Mouse (Mus musculus) MEL (cell line): ENCODE results near the gene Rcan1. TPM values are rescaled to one million over a fixed set of nuclear protein-coding genes. Genes with fewer than 3 reads are reported as not detected.

Experiments
- DNase-seq: peaks from one replicate; pipeline ENCODE4 v3.0.0; 2011; ENCODE audit warnings: low read depth, low spot score
- H3K27ac ChIP-seq: 2 replicates; pipeline ENCODE4 v1.5.1; 2012; ENCODE audit warnings: low read depth, mild to moderate bottlenecking, control low read depth, low read length, moderate library complexity; ENCODE audit not compliant: control insufficient read depth
- H3K27me3 ChIP-seq, 2 experiments: fragments of 150-350 bp in 1 of 2; sonication (generic) in 1 of 2; 2 replicates each; pipeline ENCODE4 v1.6.1; 2012; ENCODE audit warnings: low read length in 2 of 2, mild to moderate bottlenecking in 2 of 2, improper control_type of control experiment in 1 of 2, moderate library complexity in 1 of 2; ENCODE audit not compliant: insufficient read depth in 2 of 2, control insufficient read depth in 1 of 2
- H3K36me3 ChIP-seq, 2 experiments: 2 replicates each; pipeline ENCODE4 v1.6.1; 2012 to 2014; ENCODE audit warnings: low read length in 2 of 2, improper control_type of control experiment in 1 of 2, inconsistent platforms in 1 of 2, mild to moderate bottlenecking in 1 of 2; ENCODE audit not compliant: insufficient read depth in 2 of 2, control insufficient read depth in 1 of 2
- H3K4me1 ChIP-seq, 2 experiments: fragments of 150-350 bp in 1 of 2; sonication (generic) in 1 of 2; 2 replicates each; pipeline ENCODE4 v1.6.1; 2012; ENCODE audit warnings: low read length in 2 of 2, improper control_type of control experiment in 1 of 2, mild to moderate bottlenecking in 1 of 2; ENCODE audit not compliant: insufficient read depth in 2 of 2, control insufficient read depth in 1 of 2
- H3K4me3 ChIP-seq, 2 experiments: fragments of 150-350 bp in 1 of 2; sonication (generic) in 1 of 2; 2 replicates each; pipeline ENCODE4 v1.5.1; 2012; ENCODE audit warnings: low read depth in 2 of 2, low read length in 2 of 2, mild to moderate bottlenecking in 2 of 2, moderate library complexity in 2 of 2, control low read depth in 1 of 2, improper control_type of control experiment in 1 of 2; ENCODE audit not compliant: control insufficient read depth in 1 of 2, insufficient read depth in 1 of 2
- H3K79me2 ChIP-seq: 2 replicates; pipeline ENCODE4 v1.6.1; 2012; ENCODE audit warnings: mild to moderate bottlenecking, low read length, moderate library complexity; ENCODE audit not compliant: control insufficient read depth, poor library complexity, insufficient read depth
- H3K9ac ChIP-seq: 2 replicates; pipeline ENCODE4 v1.6.1; 2012; ENCODE audit warnings: low read depth, mild to moderate bottlenecking, control low read depth, low read length, moderate library complexity; ENCODE audit not compliant: control insufficient read depth, poor library complexity, severe bottlenecking
- H3K9me3 ChIP-seq: fragments of 150-350 bp; sonication (generic); replicated peaks from 2 replicates; pipeline ENCODE4 v1.6.1; 2012; ENCODE audit warnings: mild to moderate bottlenecking, low read length, improper control_type of control experiment, moderate library complexity; ENCODE audit not compliant: insufficient read depth
- BHLHE40 ChIP-seq: IDR thresholded peaks from 2 replicates; pipeline ENCODE4 v1.6.1; 2012; ENCODE audit warnings: low read depth, mild to moderate bottlenecking, inconsistent platforms, low read length, improper control_type of control experiment, borderline replicate concordance
- CHD2 ChIP-seq: IDR thresholded peaks from 2 replicates; pipeline ENCODE4 v1.6.1; 2011; ENCODE audit warnings: low read length, improper control_type of control experiment
- CTCF ChIP-seq, 3 experiments: IDR thresholded peaks in 2 of 3; conservative IDR thresholded peaks in 1 of 3; 2 replicates each; pipeline ENCODE4 v1.5.1; 2011 to 2012; ENCODE audit warnings: low read length in 3 of 3, low read depth in 2 of 3, mild to moderate bottlenecking in 2 of 3, improper control_type of control experiment in 1 of 3, inconsistent platforms in 1 of 3, mixed read lengths in 1 of 3, moderate library complexity in 1 of 3; ENCODE audit not compliant: control insufficient read depth in 1 of 3, insufficient read depth in 1 of 3, poor library complexity in 1 of 3, severe bottlenecking in 1 of 3
- E2F4 ChIP-seq: IDR thresholded peaks from 2 replicates; pipeline ENCODE4 v1.6.1; 2011; ENCODE audit warnings: low read depth, low read length, improper control_type of control experiment, borderline replicate concordance
- ETS1 ChIP-seq: IDR thresholded peaks from 2 replicates; pipeline ENCODE4 v1.6.1; 2012; ENCODE audit warnings: low read depth, mild to moderate bottlenecking, inconsistent platforms, low read length, improper control_type of control experiment, moderate library complexity
- GABPA ChIP-seq: IDR thresholded peaks from 2 replicates; pipeline ENCODE4 v1.6.1; 2012; ENCODE audit warnings: low read depth, mild to moderate bottlenecking, inconsistent platforms, low read length, improper control_type of control experiment, moderate library complexity
- GATA1 ChIP-seq: IDR thresholded peaks from 2 replicates; pipeline ENCODE4 v1.6.1; 2011; ENCODE audit warnings: low read depth, low read length, improper control_type of control experiment
- HCFC1 ChIP-seq: IDR thresholded peaks from 2 replicates; pipeline ENCODE4 v1.6.1; 2012; ENCODE audit warnings: low read depth, mild to moderate bottlenecking, inconsistent platforms, low read length, improper control_type of control experiment, moderate library complexity
- JUND ChIP-seq: IDR thresholded peaks from 2 replicates; pipeline ENCODE4 v1.6.1; 2011; ENCODE audit warnings: low read depth, mild to moderate bottlenecking, improper control_type of control experiment, low read length
- MAX ChIP-seq: IDR thresholded peaks from 2 replicates; pipeline ENCODE4 v1.6.1; 2011; ENCODE audit warnings: low read length, improper control_type of control experiment
- MAZ ChIP-seq: IDR thresholded peaks from 2 replicates; pipeline ENCODE4 v1.6.1; 2012; ENCODE audit warnings: low read depth, mild to moderate bottlenecking, inconsistent platforms, low read length, improper control_type of control experiment
- MXI1 ChIP-seq: IDR thresholded peaks from 2 replicates; pipeline ENCODE4 v1.6.1; 2011; ENCODE audit warnings: mild to moderate bottlenecking, low read depth, low read length, improper control_type of control experiment
- MYC ChIP-seq: IDR thresholded peaks from 2 replicates; pipeline ENCODE4 v1.6.1; 2011; ENCODE audit warnings: low read depth, mild to moderate bottlenecking, low read length, improper control_type of control experiment, moderate library complexity
- NELFE ChIP-seq: IDR thresholded peaks from 2 replicates; pipeline ENCODE4 v1.6.1; 2011; ENCODE audit warnings: low read depth, low read length, improper control_type of control experiment
- POLR2A ChIP-seq, 2 experiments: IDR thresholded peaks; 2 replicates each; pipeline ENCODE4 v1.6.1; 2011 to 2012; ENCODE audit warnings: low read length in 2 of 2, mild to moderate bottlenecking in 2 of 2, control low read depth in 1 of 2, improper control_type of control experiment in 1 of 2, low read depth in 1 of 2, moderate library complexity in 1 of 2; ENCODE audit not compliant: control insufficient read depth in 1 of 2, insufficient read depth in 1 of 2, poor library complexity in 1 of 2
- POLR2AphosphoS2 ChIP-seq: IDR thresholded peaks from 2 replicates; pipeline ENCODE4 v1.6.1; 2011; ENCODE audit warnings: low read length, improper control_type of control experiment
- RAD21 ChIP-seq: IDR thresholded peaks from 2 replicates; pipeline ENCODE4 v1.6.1; 2011; ENCODE audit warnings: mild to moderate bottlenecking, low read depth, low read length, improper control_type of control experiment
- RCOR1 ChIP-seq: IDR thresholded peaks from 2 replicates; pipeline ENCODE4 v1.6.1; 2012; ENCODE audit warnings: low read depth, mild to moderate bottlenecking, inconsistent platforms, low read length, improper control_type of control experiment
- SIN3A ChIP-seq: IDR thresholded peaks from 2 replicates; pipeline ENCODE4 v1.6.1; 2012; ENCODE audit warnings: low read length, improper control_type of control experiment, inconsistent platforms
- SMC3 ChIP-seq: IDR thresholded peaks from 2 replicates; pipeline ENCODE4 v1.6.1; 2011; ENCODE audit warnings: low read depth, low read length, improper control_type of control experiment
- TAL1 ChIP-seq: IDR thresholded peaks from 2 replicates; pipeline ENCODE4 v1.6.1; 2012; ENCODE audit warnings: mild to moderate bottlenecking, inconsistent platforms, low read length, moderate library complexity, mixed read lengths
- TBP ChIP-seq: IDR thresholded peaks from 2 replicates; pipeline ENCODE4 v1.8.0; 2011; ENCODE audit warnings: low read depth, low read length, improper control_type of control experiment
- TCF12 ChIP-seq: IDR thresholded peaks from 2 replicates; pipeline ENCODE4 v1.6.1; 2014; ENCODE audit warnings: low read depth, mild to moderate bottlenecking, inconsistent platforms, low read length, improper control_type of control experiment, moderate library complexity
- UBTF ChIP-seq: IDR thresholded peaks from 2 replicates; pipeline ENCODE4 v1.6.1; 2012; ENCODE audit warnings: low read depth, mild to moderate bottlenecking, inconsistent platforms, low read length, improper control_type of control experiment, moderate library complexity, borderline replicate concordance; ENCODE audit not compliant: insufficient read depth
- USF1 ChIP-seq: IDR thresholded peaks from 2 replicates; pipeline ENCODE4 v1.6.1; 2014; ENCODE audit warnings: low read depth, mild to moderate bottlenecking, inconsistent platforms, low read length, improper control_type of control experiment, moderate library complexity
- USF2 ChIP-seq, 2 experiments: IDR thresholded peaks; 2 replicates each; pipeline ENCODE4 v1.6.1; 2011 to 2012; ENCODE audit warnings: improper control_type of control experiment in 2 of 2, low read length in 2 of 2, borderline replicate concordance in 1 of 2, inconsistent platforms in 1 of 2, low read depth in 1 of 2, mild to moderate bottlenecking in 1 of 2; ENCODE audit not compliant: insufficient read depth in 1 of 2
- ZC3H11A ChIP-seq: IDR thresholded peaks from 2 replicates; pipeline ENCODE4 v1.6.1; 2012; ENCODE audit warnings: low read depth, mild to moderate bottlenecking, inconsistent platforms, low read length, improper control_type of control experiment
- ZKSCAN1 ChIP-seq: IDR thresholded peaks from 2 replicates; pipeline ENCODE4 v1.6.1; 2012; ENCODE audit warnings: low read depth, mild to moderate bottlenecking, inconsistent platforms, low read length, improper control_type of control experiment, moderate library complexity
- polyA plus RNA-seq, 2 experiments: library from polyadenylated mRNA; stranded (reverse) in 1 of 2; unstranded in 1 of 2; fragments of >175 nt in 1 of 2; fragments of >200 nt in 1 of 2; gene quantifications; 2 replicates each; pipeline versions ENCODE4 v1.2.1 to v1.2.4; 2012; ENCODE audit warnings: low replicate concordance in 2 of 2, low read depth in 1 of 2; ENCODE audit not compliant: insufficient read length in 2 of 2, insufficient read depth in 1 of 2, missing spikeins in 1 of 2
- total RNA-seq: library from RNA; depleted of rRNA; stranded (reverse); fragments of 300-350 nt; gene quantifications from 2 replicates; pipeline ENCODE4 v1.2.3, GENCODE M21; 2012

Rcan1 gene
- total and polyA plus RNA-seq, 3 experiments, result 9.5 to 14.6 TPM; not detected in 1

DNA sequence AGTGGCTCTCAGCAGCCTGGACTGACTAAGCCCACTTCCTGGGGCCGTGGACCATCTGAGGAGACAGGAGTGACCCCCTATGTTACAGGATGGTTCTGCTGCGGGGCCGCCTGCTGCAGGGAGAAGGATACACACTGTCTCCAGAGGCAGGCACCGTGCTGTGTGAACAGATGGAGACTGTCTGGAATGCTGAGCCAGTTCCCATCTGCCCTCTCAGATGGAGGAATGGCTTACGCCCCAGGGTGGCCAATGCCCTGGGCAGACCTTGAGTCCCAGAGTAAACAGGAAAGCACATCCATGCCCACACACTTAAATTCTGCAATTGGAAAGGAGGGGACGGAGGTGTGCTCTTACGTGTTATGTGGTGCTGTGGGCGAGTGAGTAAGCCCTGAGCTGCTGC, 20.3 kb downstream of the Rcan1 start:
- H3K27ac ChIP-seq, result no peak overlapping the region
- no peaks in the 10 kb centered on the region for H3K79me2 ChIP-seq
- H3K4me1 ChIP-seq, result no peaks in the 10 kb centered on the region
- no peak overlapping the region for H3K4me3 ChIP-seq
- TF ChIP-seq MYC (no peak), POLR2A (IDR thresholded peaks at IDR 0.05; ENCODE audit: control insufficient read depth in 1 of 2, insufficient read depth in 1 of 2, low read depth in 1 of 2, low read length in 2 of 2, poor library complexity in 1 of 2) (no peak), ZKSCAN1 (no peak), USF2 (IDR thresholded peaks at IDR 0.05; ENCODE audit: borderline replicate concordance in 1 of 2, insufficient read depth in 1 of 2, low read depth in 1 of 2, low read length in 2 of 2) (no peak), ETS1 (no peak), TBP (no peak), MAX (no peak), BHLHE40 (no peak), GABPA (no peak), TAL1 (no peak)
- TF ChIP-seq, all 39 proteins: peak for 0
- DNase-seq, result no peak
- Histone ChIP-seq H3K27me3 (no peaks in the 10 kb centered on the region), H3K9me3 (no peaks in the 10 kb centered on the region), H3K9ac (no peak overlapping the region), H3K36me3 (no peaks in the 10 kb centered on the region)

DNA sequence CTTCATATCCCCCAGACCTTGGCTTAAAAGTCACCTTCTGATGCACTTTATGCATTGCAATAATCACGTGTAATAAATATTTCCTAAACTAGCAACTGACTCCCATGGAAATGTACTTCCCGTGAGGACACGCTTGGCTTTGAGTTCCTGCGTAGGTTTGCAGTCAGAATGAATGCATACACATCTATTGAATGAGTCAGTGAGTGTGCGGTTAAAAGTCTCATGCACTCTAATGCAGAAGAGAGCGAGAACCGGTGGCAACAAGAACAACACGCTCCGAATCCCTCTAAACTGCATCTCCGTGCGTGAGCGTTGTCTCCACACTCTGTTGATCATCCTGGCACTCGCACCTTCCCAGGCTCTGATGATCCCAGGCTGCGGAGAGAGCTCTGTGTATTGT, 21.6 kb downstream of the Rcan1 start:
- Histone ChIP-seq H3K27ac (no peak overlapping the region), H3K79me2 (no peaks in the 10 kb centered on the region), H3K27me3 (no peaks in the 10 kb centered on the region), H3K4me3 (no peak overlapping the region), H3K9ac (no peak overlapping the region), H3K9me3 (no peaks in the 10 kb centered on the region), H3K4me1 (peaks cover 0 to 3% of the 10 kb centered on the region in 2 experiments; a peak in 2 of 4 replicates), H3K36me3 (no peaks in the 10 kb centered on the region)
- no peak for TF ChIP-seq JUND
- no peak for TF ChIP-seq BHLHE40
- no peak for TF ChIP-seq MAZ
- no peak for TF ChIP-seq UBTF
- TF ChIP-seq E2F4, result no peak
- no peak for TF ChIP-seq ZKSCAN1
- TF ChIP-seq USF1, result no peak
- no peak for TF ChIP-seq CHD2
- DNase-seq, result no peak

DNA sequence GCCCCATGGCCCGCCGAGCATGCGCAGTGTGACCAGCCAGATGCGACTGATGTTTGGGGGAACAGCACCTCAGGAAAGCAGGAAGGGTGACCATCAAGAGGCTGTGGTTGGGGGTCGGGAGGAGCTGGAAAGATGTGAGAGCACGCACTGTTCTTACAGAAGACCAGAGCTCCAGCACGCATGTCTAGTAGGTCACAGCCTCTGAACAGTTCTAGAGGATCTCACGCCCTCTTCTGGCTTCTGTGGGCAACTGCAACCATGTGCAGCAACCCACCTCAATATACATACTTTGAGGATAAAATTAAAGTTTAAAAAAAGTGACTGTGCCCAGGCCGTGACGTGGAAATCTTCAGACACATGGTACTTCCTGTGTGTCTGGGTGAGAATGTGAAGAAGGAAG, 25.3 kb downstream of the Rcan1 start:
- H3K9ac ChIP-seq, result no peak overlapping the region
- peaks cover 0 to 14% of the 10 kb centered on the region in 2 experiments; a peak in 2 of 4 replicates for H3K4me1 ChIP-seq
- no peaks in the 10 kb centered on the region for H3K27me3 ChIP-seq
- peaks cover 0 to 6% of the 10 kb centered on the region in 2 experiments; a peak in 2 of 4 replicates for H3K36me3 ChIP-seq
- H3K9me3 ChIP-seq, result no peaks in the 10 kb centered on the region
- H3K27ac ChIP-seq, result no peak overlapping the region
- no peak overlapping the region for H3K4me3 ChIP-seq
- peak; percentile 58 for DNase-seq
- no peaks in the 10 kb centered on the region for H3K79me2 ChIP-seq
- no peak for TF ChIP-seq POLR2AphosphoS2
- TF ChIP-seq UBTF, result no peak
- TF ChIP-seq POLR2A (IDR thresholded peaks at IDR 0.05; ENCODE audit: control insufficient read depth in 1 of 2, insufficient read depth in 1 of 2, low read depth in 1 of 2, low read length in 2 of 2, poor library complexity in 1 of 2), result no peak
- no peak for TF ChIP-seq SIN3A
- TF ChIP-seq RAD21, result peak; percentile 71
- TF ChIP-seq NELFE, result no peak
- no peak for TF ChIP-seq BHLHE40
- TF ChIP-seq TCF12, result no peak
- peak; percentile 71 for TF ChIP-seq SMC3
- TF ChIP-seq CTCF (IDR thresholded peaks at IDR 0.05 in 2 of 3, conservative IDR thresholded peaks at IDR 0.05 in 1 of 3; ENCODE audit: control insufficient read depth in 1 of 3, insufficient read depth in 1 of 3, low read depth in 2 of 3, low read length in 3 of 3, poor library complexity in 1 of 3, severe bottlenecking in 1 of 3), result peak; percentile 64 to 74 (median 65)
- no peak for TF ChIP-seq HCFC1
- no peak for TF ChIP-seq TBP
- no peak for TF ChIP-seq RCOR1
- TF ChIP-seq MXI1, result no peak
- peak; percentile 61 for TF ChIP-seq ZC3H11A
- TF ChIP-seq GATA1, result no peak
- TF ChIP-seq CHD2, result no peak
